Mouse (Mus musculus) liver, postnatal 0 days (tissue): ENCODE measurements around the gene Ahdc1.

Experiments
- CTCF ChIP-seq: sonication (generic); IDR thresholded peaks from 2 replicates; pipeline ENCODE4 v1.5.1; 2016; ENCODE audit warnings: antibody characterized with exemption, low read depth
- EP300 ChIP-seq: IDR thresholded peaks from 2 replicates; pipeline ENCODE4 v1.6.1; 2016; ENCODE audit warnings: antibody characterized with exemption, low read depth, mild to moderate bottlenecking

- no peak for TF ChIP-seq EP300
- TF ChIP-seq CTCF: no peak
Observed at GRCm38 (mm10) chr4:133012776-133013265, 1.8 kb downstream of the Ahdc1 start.
